Mouse (Mus musculus) cerebellum, adult 2 months (tissue): Measurements from ENCODE around the gene Slc39a11. TPM values are rescaled to one million over a fixed set of nuclear protein-coding genes. Genes with fewer than 3 reads are reported as not detected.

Experiments used
- DNase-seq, 2 experiments: peaks; one replicate each; pipeline ENCODE4 v3.0.0; 2021
- H3K27ac ChIP-seq: fragments of 200-500 bp; 2 replicates; pipeline ENCODE4 v1.5.1; 2012; ENCODE audit warnings: low read length, control low read depth, inconsistent platforms; ENCODE audit not compliant: insufficient read depth
- H3K27me3 ChIP-seq: fragments of 200-500 bp; 2 replicates; pipeline ENCODE4 v1.6.1; 2012; ENCODE audit warnings: inconsistent platforms, mild to moderate bottlenecking, low read length, moderate library complexity; ENCODE audit not compliant: control insufficient read depth, insufficient read depth
- H3K4me1 ChIP-seq: fragments of 200-500 bp; 2 replicates; pipeline ENCODE4 v1.6.1; 2011; ENCODE audit warnings: low read length; ENCODE audit not compliant: control insufficient read depth, insufficient read depth
- H3K4me3 ChIP-seq: fragments of 200-500 bp; replicated peaks from 2 replicates; pipeline ENCODE3; 2011; ENCODE audit warnings: mild to moderate bottlenecking, low read depth, low read length, control low read depth; ENCODE audit not compliant: insufficient read depth
- CTCF ChIP-seq: fragments of 200-500 bp; IDR thresholded peaks from 2 replicates; pipeline ENCODE4 v1.5.1; 2011; ENCODE audit warnings: low read depth, mild to moderate bottlenecking, control low read depth, low read length, moderate library complexity, borderline replicate concordance; ENCODE audit not compliant: insufficient read depth
- POLR2A ChIP-seq: fragments of 200-500 bp; IDR thresholded peaks from 2 replicates; pipeline ENCODE4 v1.6.1; 2011; ENCODE audit warnings: low read length, control low read depth, borderline replicate concordance; ENCODE audit not compliant: insufficient read depth
- WGBS: fragments of 180-500 bp; shearing (Covaris S2); methylation state at CpG from one replicate; pipeline ENCODE4 v1.1.7; 2018; 5-methylcytosine and 5-hydroxymethylcytosine counted together
- polyA plus RNA-seq: library from polyadenylated mRNA; depleted of rRNA; stranded (reverse); fragments of >200 nt; gene quantifications from 2 replicates; pipeline ENCODE4 v1.2.3, GENCODE M21; 2012

The Slc39a11 gene
- polyA plus RNA-seq, 1 experiment: 14.1 TPM

DNA sequence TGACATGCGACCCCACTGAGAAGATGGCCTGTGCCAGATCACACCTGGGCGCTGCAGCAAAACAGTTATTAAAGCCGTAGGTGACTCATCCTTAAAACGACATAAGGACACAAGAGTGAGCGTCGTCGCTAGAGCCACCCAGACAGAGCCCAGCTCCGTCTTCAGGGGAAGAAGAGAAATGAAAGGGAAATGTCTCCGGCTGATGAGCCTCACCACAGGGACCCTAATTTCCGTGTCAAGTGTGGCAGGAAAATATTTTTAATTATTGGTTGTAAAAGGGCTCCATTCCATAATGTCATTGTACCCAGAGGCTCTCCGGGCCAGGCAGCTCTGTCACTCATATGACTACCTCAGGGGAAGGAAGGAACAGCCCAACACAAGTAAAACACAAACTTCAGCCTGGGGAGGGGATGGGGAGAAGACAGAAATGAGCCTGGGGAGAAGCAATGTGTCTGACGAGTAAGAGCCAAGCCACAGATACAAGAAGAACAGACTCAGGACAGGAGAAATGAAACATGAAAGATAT, 155.8 kb downstream of the Slc39a11 start:
- TF ChIP-seq CTCF (no peak), POLR2A (no peak)
- WGBS: 60% methylated on average over 12 of the region's 12 CpGs
- H3K27ac ChIP-seq: no peak overlapping the region

DNA sequence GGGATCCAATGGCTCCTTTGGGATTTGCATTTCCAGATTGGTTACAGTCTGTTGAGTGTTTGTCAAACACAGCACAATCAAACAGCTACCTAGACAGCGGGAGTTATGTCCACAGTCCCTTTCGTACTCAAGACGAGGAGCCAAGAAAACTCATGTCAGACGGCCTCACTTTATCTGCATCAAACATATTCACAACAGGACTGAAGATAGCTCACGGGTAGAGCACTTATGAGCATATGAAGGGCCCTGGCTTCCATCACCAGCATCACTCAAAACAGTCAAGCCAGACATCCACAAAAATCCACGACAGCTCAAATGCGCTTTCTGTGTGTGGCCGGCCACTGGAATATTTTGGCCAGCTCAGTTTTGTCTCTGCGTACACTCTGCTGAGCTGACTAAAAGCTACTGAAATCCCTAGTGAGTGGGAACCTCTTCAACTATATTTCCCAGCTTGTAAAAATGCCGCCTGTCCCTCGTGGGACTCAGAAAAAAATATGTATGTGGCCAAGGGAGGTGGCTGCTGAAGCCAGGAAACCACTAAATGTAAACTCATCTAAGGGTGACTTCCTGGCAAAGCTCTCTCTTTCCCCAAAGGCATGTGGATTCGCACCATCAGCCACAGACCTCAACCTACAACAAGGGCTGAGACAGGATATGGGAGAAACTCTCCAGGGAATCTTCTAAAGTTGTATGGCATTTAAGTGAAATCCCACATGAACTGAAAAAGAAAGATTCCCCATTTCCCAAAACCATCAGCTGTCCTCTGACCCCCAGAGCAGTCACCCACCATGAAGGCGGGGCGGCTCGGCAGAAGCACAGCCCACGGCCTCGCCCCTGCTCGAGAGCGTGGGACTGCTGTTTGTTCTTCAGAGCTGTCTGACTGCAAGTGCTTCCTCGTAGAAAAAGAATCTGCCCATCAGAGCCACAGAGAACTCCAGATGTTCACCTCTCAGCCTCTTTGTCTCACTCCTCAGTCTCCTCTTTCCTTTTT, 159.1 kb downstream of the Slc39a11 start:
- no peak for DNase-seq
- H3K27me3 ChIP-seq: no peaks in the 10 kb centered on the region
- 87% methylated on average over 20 of the region's 20 CpGs for WGBS
- H3K4me3 ChIP-seq: no peak overlapping the region
- no peak overlapping the region for H3K27ac ChIP-seq
- TF ChIP-seq CTCF (no peak), POLR2A (no peak)
- H3K4me1 ChIP-seq: no peaks in the 10 kb centered on the region

More for the DNA sequence above, 155.8 kb downstream of the Slc39a11 start:
- H3K27me3 ChIP-seq: no peaks in the 10 kb centered on the region
- no peak overlapping the region for H3K4me3 ChIP-seq
- no peak for DNase-seq
- H3K4me1 ChIP-seq: no peaks in the 10 kb centered on the region

DNA sequence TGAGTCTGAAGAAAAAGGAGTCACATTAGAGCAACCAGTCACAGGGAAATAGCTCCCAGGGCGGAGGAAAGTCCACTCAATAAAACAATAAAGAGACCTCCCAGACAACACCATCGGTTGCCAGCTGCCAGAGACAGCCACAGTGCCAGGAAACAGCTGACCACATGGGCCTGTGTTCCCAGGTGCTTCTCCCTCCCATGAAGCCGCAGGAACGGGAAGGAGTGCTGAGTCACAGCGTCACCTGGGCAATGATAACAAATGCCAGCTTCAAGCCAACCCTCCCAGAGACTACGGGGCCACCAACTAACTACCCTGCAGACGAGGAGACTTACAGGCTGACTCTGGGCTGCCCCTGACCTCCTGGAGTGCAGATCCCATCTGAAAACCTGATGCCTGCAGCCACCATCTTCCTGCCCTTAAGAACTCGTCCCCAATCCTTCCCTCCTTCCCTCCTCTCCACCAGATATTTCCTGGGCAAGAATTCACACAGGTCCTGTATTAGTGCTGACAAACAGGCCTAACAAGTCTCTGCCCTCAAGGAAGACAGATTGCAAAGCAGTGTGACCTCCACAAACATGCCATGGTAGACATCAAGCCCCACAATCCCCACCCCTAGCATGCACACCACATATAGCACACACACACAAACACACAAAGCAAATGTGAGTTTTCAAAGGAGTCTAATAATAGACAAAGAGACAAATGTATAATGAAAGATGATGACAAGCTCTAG, 162.1 kb downstream of the Slc39a11 start:
- H3K4me3 ChIP-seq: no peak overlapping the region
- 37% methylated on average over 8 of the region's 8 CpGs for WGBS
- no peak overlapping the region for H3K27ac ChIP-seq
- DNase-seq: no peak
- no peaks in the 10 kb centered on the region for H3K27me3 ChIP-seq
- no peaks in the 10 kb centered on the region for H3K4me1 ChIP-seq
- TF ChIP-seq POLR2A: no peak
- TF ChIP-seq CTCF: no peak

DNA sequence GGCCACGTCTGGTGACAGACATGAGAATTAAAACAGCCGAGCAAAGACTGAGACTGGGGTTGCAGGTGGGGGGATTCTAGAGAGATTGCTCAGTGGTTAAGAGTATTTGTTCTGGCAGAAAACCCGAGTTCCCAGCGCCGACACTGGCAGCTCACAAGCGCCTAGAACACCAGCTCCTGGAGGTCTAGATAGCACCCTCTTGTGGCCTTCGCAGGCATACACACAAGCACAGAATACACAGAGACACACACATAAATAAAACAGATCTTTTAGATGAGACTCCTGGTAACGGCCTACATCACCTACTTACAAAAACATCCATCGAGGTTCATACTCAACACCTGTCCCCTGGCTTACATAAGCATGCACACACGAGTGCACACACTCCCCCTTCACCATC, 165.8 kb downstream of the Slc39a11 start:
- H3K4me1 ChIP-seq: no peaks in the 10 kb centered on the region
- TF ChIP-seq POLR2A (no peak), CTCF (no peak)
- H3K27me3 ChIP-seq: no peaks in the 10 kb centered on the region
- no peak for DNase-seq
- no peak overlapping the region for H3K27ac ChIP-seq
- 93% methylated on average over 10 of the region's 10 CpGs for WGBS
- no peak overlapping the region for H3K4me3 ChIP-seq

DNA sequence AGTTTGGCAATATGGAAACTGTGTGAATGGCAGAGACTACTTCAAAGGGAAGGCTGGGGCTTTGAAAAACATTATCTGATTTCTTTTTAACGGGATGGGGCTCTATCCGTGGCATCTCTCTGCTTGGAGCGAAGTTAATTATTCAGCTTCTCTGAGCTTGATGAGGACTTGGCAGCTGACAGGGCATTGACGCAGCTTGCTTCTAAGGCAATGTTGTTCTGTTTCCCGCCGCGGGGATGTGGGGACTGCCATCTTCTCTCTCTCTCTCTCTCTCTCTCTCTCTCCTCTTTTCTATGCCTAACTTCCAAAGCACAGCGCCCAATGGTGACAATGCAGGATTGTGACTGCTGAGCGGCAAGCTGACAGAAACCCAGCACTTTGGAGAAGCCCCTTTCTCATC, 172.3 kb downstream of the Slc39a11 start:
- no peak for DNase-seq
- WGBS: 19% methylated on average over 9 of the region's 9 CpGs
- Histone ChIP-seq H3K27ac (no peak overlapping the region), H3K4me3 (no peak overlapping the region), H3K4me1 (no peaks in the 10 kb centered on the region), H3K27me3 (no peaks in the 10 kb centered on the region)
- TF ChIP-seq CTCF (no peak), POLR2A (no peak)

DNA sequence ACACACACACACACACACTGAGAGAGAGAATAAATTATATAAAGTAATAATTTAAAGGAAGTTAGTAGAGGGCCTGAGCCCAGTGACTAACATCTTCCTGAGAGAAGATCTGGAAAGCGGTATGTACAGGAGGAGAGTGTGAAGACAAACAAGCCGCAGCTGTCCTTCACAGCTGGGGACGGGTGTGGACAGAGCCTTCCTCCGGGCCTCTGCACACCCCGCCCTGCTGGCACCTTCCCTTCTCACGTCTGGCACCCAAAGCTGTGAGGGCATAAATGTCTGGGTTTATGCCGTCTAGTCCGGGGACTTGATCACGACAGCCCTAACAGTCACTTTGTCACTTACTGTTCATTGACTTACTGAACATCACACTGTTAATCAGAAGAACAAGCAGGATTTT, 173.2 kb downstream of the Slc39a11 start:
- DNase-seq: no peak
- Histone ChIP-seq H3K27ac (no peak overlapping the region), H3K4me1 (no peaks in the 10 kb centered on the region), H3K27me3 (no peaks in the 10 kb centered on the region), H3K4me3 (no peak overlapping the region)
- no peak for TF ChIP-seq POLR2A
- no peak for TF ChIP-seq CTCF
- WGBS: 71% methylated on average over 9 of the region's 9 CpGs

DNA sequence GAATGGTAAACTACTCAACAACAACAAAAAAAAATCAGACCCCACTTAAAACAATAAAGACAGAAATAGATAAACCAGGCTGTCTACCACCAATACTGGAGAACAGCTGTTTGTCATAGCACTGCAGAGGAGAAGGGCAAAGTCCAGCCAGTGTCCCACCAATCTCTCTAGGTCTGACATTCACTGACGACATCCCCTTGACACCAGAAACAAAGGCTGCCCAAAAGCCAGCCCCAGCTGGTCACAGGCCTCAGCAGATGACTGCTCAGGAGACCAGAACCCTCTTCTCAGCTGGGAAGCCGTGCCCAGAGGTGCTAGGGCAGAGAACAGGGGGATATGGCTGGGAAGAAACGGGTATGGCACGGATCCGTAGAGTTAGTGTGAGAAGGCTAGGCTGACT, 174.4 kb downstream of the Slc39a11 start:
- DNase-seq: no peak

More for the DNA sequence above, 174.4 kb downstream of the Slc39a11 start:
- Histone ChIP-seq H3K27me3 (no peaks in the 10 kb centered on the region), H3K4me3 (no peak overlapping the region), H3K4me1 (no peaks in the 10 kb centered on the region), H3K27ac (no peak overlapping the region)
- 83% methylated on average over 5 of the region's 5 CpGs for WGBS
- no peak for TF ChIP-seq POLR2A
